Mouse (Mus musculus): ENCODE results near the gene Olfr1333. TPM values are rescaled to one million over a fixed set of nuclear protein-coding genes. Genes with fewer than 3 reads are reported as not detected.
"Not testable (repeated sequence)": the region's sequence is repeated elsewhere in the genome, so short reads cannot be mapped to it uniquely, and the experiment has no call there.

Gene Olfr1333
- not detected for total RNA-seq (2021)
- long read RNA-seq, experiment 1 = 0 reads
- long read RNA-seq, experiment 2 = 0 reads

DNA sequence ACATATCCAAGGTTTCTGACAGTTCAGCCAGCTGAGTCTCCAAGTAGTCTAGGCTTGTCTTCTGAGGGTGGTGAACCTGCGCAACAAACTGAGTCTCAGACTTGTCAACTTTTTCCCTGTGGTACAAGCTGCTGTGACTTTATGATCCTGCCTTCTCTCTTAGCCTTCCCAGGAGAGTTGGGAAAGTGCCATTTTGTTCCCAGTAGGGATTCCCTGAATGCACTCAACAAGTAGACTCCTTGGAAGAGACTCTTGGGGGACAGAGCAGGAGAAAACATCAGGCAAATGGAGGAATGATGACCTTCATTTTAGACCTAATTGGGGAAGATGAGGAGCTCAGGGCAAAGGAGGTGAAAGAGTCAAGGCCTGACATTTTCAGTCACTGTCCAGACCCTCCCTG, at the start of gene Olfr1333:
Olfr1333 (minus strand) TSS at position 101 of the 400 bp plus-strand sequence.
- DNase-seq (ENCODE audit: extremely low spot score in 1 of 2, low spot score in 2 of 2) = no peak
- no peak for TF ChIP-seq CTCF (IDR thresholded peaks at IDR 0.05)
- intact Hi-C loops (cut with DNase I) = no loop called here
- no peak within 1 kb of the TSS for H3K27ac ChIP-seq
- no peak within 1 kb of the TSS for H3K4me3 ChIP-seq

GRCm38 (mm10) chr4:118867566-118867965, 31.5 kb upstream of the Olfr1333 start:
- no peak overlapping the region for H3K4me3 ChIP-seq
- no peak for TF ChIP-seq CTCF (IDR thresholded peaks at IDR 0.05)
- no peak overlapping the region for H3K27ac ChIP-seq
- DNase-seq (ENCODE audit: extremely low spot score in 1 of 2, low spot score in 2 of 2) = no peak
- intact Hi-C loops (cut with DNase I) = no loop called here

DNA sequence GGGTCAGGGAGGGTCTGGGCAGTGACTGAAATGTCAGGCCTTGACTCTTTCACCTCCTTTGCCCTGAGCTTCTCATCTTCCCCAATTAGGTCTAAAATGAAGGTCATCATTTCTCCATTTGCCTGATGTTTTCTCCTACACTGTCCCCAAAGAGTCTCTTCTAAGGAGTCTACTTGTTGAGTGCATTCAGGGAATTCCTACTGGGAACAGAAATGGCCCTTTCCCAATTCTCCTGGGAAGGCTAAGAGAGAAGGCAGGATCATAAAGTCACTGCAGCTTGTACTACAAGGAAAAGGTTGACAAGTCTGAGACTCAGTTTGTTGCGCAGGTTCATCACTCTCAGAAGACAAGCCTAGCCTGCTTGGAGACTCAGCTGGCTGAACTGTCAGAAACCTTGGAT, 28.3 kb upstream of the Olfr1333 start, which contains the start of gene Olfr1331:
Olfr1331 (plus strand) TSS at position 301 of the 400 bp plus-strand sequence.
- H3K27ac ChIP-seq = no peak within 1 kb of the TSS
- no peak for DNase-seq (ENCODE audit: extremely low spot score in 1 of 2, low spot score in 2 of 2)
- intact Hi-C loops (cut with DNase I) = no loop called here
- no peak for TF ChIP-seq CTCF (IDR thresholded peaks at IDR 0.05)
- H3K4me3 ChIP-seq = no peak within 1 kb of the TSS

GRCm38 (mm10) chr4:118862704-118863103, 26.6 kb upstream of the Olfr1333 start:
- no peak overlapping the region for H3K4me3 ChIP-seq
- intact Hi-C loops (cut with DNase I) = no loop called here
- no peak for TF ChIP-seq CTCF (IDR thresholded peaks at IDR 0.05)
- DNase-seq (ENCODE audit: extremely low spot score in 1 of 2, low spot score in 2 of 2) = no peak
- H3K27ac ChIP-seq = no peak overlapping the region

GRCm38 (mm10) chr4:118861791-118862190, 25.7 kb upstream of the Olfr1333 start:
- DNase-seq (ENCODE audit: extremely low spot score in 1 of 2, low spot score in 2 of 2) = no peak

DNA sequence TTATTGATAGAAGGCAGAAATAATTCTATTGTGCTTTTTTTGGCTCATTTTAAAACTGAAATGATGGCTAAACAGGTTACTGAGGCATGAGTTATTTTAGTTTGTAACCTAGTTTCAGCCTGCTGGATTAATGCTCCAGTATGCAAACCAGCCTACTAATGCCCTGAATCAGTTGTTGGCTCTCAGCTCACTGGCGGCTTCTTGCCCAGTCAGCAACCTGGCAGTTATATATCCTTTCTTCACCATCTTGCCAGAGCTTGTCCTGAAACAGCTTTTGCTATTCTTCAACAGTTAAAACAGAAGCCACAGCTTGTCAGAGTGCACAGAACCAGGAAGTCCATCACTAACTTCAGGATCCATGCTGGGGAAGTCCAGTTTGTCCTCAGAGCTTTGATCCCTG, 17.2 kb downstream of the Olfr1333 start:
- Histone ChIP-seq H3K4me3 (no peak overlapping the region), H3K27ac (no peak overlapping the region)
- DNase-seq (ENCODE audit: extremely low spot score in 1 of 2, low spot score in 2 of 2) = no peak
- TF ChIP-seq CTCF (IDR thresholded peaks at IDR 0.05) = no peak
- intact Hi-C loops (cut with DNase I) = no loop called here

More at GRCm38 (mm10) chr4:118861791-118862190, 25.7 kb upstream of the Olfr1333 start:
- intact Hi-C loops (cut with DNase I) = no loop called here
- no peak overlapping the region for H3K27ac ChIP-seq
- no peak for TF ChIP-seq CTCF (IDR thresholded peaks at IDR 0.05)
- H3K4me3 ChIP-seq = no peak overlapping the region

DNA sequence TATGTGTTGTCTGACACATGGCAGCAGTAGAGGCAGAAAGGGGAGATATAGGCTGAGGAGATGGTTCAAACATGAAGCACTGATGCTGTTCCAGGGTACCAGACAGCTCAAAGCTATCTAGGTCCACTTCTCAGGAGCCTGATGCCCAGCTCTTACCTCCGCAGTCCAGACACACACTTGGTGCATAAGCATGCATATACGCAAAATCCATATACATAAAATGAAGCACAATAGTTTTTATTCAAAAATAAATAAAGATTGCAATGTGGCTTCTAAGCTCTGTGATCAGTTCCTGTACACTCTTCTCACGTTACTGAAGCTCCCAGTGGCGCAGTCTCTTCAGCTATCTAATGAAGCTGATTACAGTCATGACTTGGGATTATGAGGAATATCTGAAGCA, 26.2 kb downstream of the Olfr1333 start, which contains the start of gene Olfr1335:
Olfr1335 (minus strand) TSS at position 101 of the 400 bp plus-strand sequence.
- Histone ChIP-seq H3K27ac (no peak within 1 kb of the TSS), H3K4me3 (no peak within 1 kb of the TSS)
- no peak for DNase-seq (ENCODE audit: extremely low spot score in 1 of 2, low spot score in 2 of 2)
- TF ChIP-seq CTCF (IDR thresholded peaks at IDR 0.05) = no peak
- intact Hi-C loops (cut with DNase I) = no loop called here

DNA sequence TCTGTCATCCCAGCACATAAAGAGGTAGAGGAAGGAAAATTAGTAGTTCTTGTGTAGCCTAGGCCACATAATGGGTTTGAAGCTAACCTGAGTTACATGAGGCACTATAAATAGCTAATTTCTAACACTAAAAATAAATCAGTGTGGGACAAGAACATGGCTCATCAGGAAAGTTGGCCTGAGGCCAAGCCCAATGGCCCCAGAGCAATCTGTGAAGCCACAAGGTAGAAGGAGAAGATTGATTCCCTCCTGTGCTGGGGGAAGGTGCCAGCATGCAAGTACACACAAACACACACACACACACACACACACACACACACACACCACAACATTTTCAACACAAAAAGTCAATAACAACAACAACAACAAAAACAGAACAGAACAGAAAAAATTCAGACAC, 43.3 kb downstream of the Olfr1333 start:
- H3K4me3 ChIP-seq; H3K27ac ChIP-seq; intact Hi-C loops (cut with DNase I); DNase-seq (ENCODE audit: extremely low spot score in 1 of 2, low spot score in 2 of 2): not testable (repeated sequence)

- no peak for TF ChIP-seq CTCF (IDR thresholded peaks at IDR 0.05)
Measured at GRCm38 (mm10) chr4:118782486-118782885, 53.6 kb downstream of the Olfr1333 start, which contains the start of gene Olfr1337. TSS of gene Olfr1337 (minus strand) at chr4:118782586.

More at GRCm38 (mm10) chr4:118782486-118782885, 53.6 kb downstream of the Olfr1333 start, which contains the start of gene Olfr1337:
- intact Hi-C loops (cut with DNase I) = no loop called here
- no peak within 1 kb of the TSS for H3K27ac ChIP-seq
- no peak for DNase-seq (ENCODE audit: extremely low spot score in 1 of 2, low spot score in 2 of 2)
- H3K4me3 ChIP-seq = no peak within 1 kb of the TSS

Other genes with a start within 250 kb of the Olfr1333 start
- gene Cfap57, start 215.5 kb downstream of the Olfr1333 start, total RNA-seq (2021) = under 1 TPM; 0.72 to 0.82 TPM
- gene Ebna1bp2, start 215.5 kb downstream of the Olfr1333 start, total RNA-seq (2021) = 10 to 100 TPM; 52.7 to 61.4 TPM
- gene Olfr62, start 177.3 kb downstream of the Olfr1333 start, total RNA-seq (2021) = not detected
- gene Olfr1342, start 143.5 kb downstream of the Olfr1333 start, total RNA-seq (2021) = not detected
- gene Olfr1341, start 132.8 kb downstream of the Olfr1333 start, total RNA-seq (2021) = not detected
- gene Olfr1340, start 116.1 kb downstream of the Olfr1333 start, total RNA-seq (2021) = not detected
- not detected for gene Olfr1339, start 104.1 kb downstream of the Olfr1333 start, total RNA-seq (2021)
- not detected for gene Olfr1338, start 77.5 kb downstream of the Olfr1333 start, total RNA-seq (2021)
- not detected for gene Olfr1337, start 53.7 kb downstream of the Olfr1333 start, total RNA-seq (2021)
- not detected for gene Olfr1335, start 26.3 kb downstream of the Olfr1333 start, total RNA-seq (2021)
- gene Olfr1331, start 28.4 kb upstream of the Olfr1333 start, total RNA-seq (2021) = not detected
- gene Olfr1330, start 52.3 kb upstream of the Olfr1333 start, total RNA-seq (2021) = not detected
- not detected for gene Olfr1329, start 81.2 kb upstream of the Olfr1333 start, total RNA-seq (2021)
- gene Olfr1328, start 102.3 kb upstream of the Olfr1333 start, total RNA-seq (2021) = not detected
- gene Lao1, start 125.3 kb upstream of the Olfr1333 start, total RNA-seq (2021) = under 1 TPM in 1 of 2 experiments, not detected in 1; 0.23 TPM